30 mouse cellular contexts compared by ENCODE assay signal in genomic region chr10:80804340-80804739, GRCm38 (mm10). TPM values are rescaled to one million over a fixed set of nuclear protein-coding genes. Genes with fewer than 3 reads are reported as not detected.
A peak's percentile ranks its signal among the peaks of the same experiment; 100 is the strongest.
DNase-seq lines count a peak whose midpoint lies in the region; ATAC-seq lines count a peak whose summit lies in the region.
"Had no signal": no experiment of that assay in that cellular context is flagged by ENCODE, and none has a peak within 500 bp of the region (broad histone marks: within the 10 kb centered on the region; RNA-seq: fewer than 3 reads in every experiment).

No protein-coding gene starts in this region.

- intact Hi-C loops in heart, postnatal 14 days (cut with DNase I) = no loop called here

- no peaks in the 10 kb centered on the region for H3K9me3 ChIP-seq in heart, embryonic 11.5 days (replicated peaks; ENCODE audit: control insufficient read depth, low read length)
- no peaks in the 10 kb centered on the region for H3K9me3 ChIP-seq in heart, embryonic 16.5 days (replicated peaks; ENCODE audit: control insufficient read depth, low read length)
- H3K9me3 ChIP-seq in heart, embryonic 10.5 days = no peaks in the 10 kb centered on the region
- H3K9me3 ChIP-seq in embryonic facial prominence, embryonic 13.5 days = no peaks in the 10 kb centered on the region
- H3K9me3 ChIP-seq: forebrain, embryonic 15.5 days; hindbrain, embryonic 13.5 days; limb, embryonic 10.5 days; limb, embryonic 15.5 days; liver, embryonic 15.5 days; midbrain, embryonic 15.5 days had no signal

- no peak overlapping the region for H3K4me2 ChIP-seq in heart, embryonic 11.5 days
- H3K4me2 ChIP-seq in heart, embryonic 16.5 days (ENCODE audit: low read depth, low read length) = no peak overlapping the region
- no peak overlapping the region for H3K4me2 ChIP-seq in embryonic facial prominence, embryonic 13.5 days
- H3K4me2 ChIP-seq: forebrain, embryonic 15.5 days; hindbrain, embryonic 13.5 days; limb, embryonic 15.5 days; liver, embryonic 15.5 days; lung, embryonic 14.5 days; midbrain, embryonic 15.5 days had no signal

- no peak overlapping the region for H3K4me3 ChIP-seq in heart, embryonic 11.5 days (ENCODE audit: low read depth, low read length)
- no peak overlapping the region for H3K4me3 ChIP-seq in heart, embryonic 16.5 days (ENCODE audit: low read length)
- no peak overlapping the region for H3K4me3 ChIP-seq in heart, embryonic 10.5 days
- no peak overlapping the region for H3K4me3 ChIP-seq in embryonic facial prominence, embryonic 13.5 days
- H3K4me3 ChIP-seq: forebrain, embryonic 15.5 days; hindbrain, embryonic 13.5 days; limb, embryonic 10.5 days; limb, embryonic 15.5 days; liver, embryonic 15.5 days; midbrain, embryonic 15.5 days had no signal

- no peak overlapping the region for H3K27ac ChIP-seq in heart, embryonic 11.5 days (ENCODE audit: low read depth, low read length)
- H3K27ac ChIP-seq in heart, embryonic 16.5 days (ENCODE audit: low read length) = no peak overlapping the region
- no peak overlapping the region for H3K27ac ChIP-seq in heart, embryonic 10.5 days
- no peak overlapping the region for H3K27ac ChIP-seq in embryonic facial prominence, embryonic 13.5 days
- H3K27ac ChIP-seq: forebrain, embryonic 15.5 days; hindbrain, embryonic 13.5 days; limb, embryonic 10.5 days; limb, embryonic 15.5 days; liver, embryonic 15.5 days; midbrain, embryonic 15.5 days; stomach, postnatal 0 days had no signal

- no peak for ATAC-seq in heart, embryonic 11.5 days (replicated peaks; ENCODE audit: insufficient number of reproducible peaks, low FRiP score, low TSS enrichment)
- ATAC-seq in heart, embryonic 16.5 days (replicated peaks; ENCODE audit: extremely low read depth, insufficient read depth, low FRiP score) = no peak
- no peak for ATAC-seq in embryonic facial prominence, embryonic 13.5 days (ENCODE audit: insufficient number of reproducible peaks, insufficient read depth, low FRiP score, low TSS enrichment, low read depth)
- ATAC-seq: forebrain, embryonic 15.5 days; intestine, embryonic 16.5 days; midbrain, embryonic 15.5 days had no signal

- H3K27me3 ChIP-seq in heart, embryonic 11.5 days (ENCODE audit: control insufficient read depth, insufficient read depth, low read length) = peaks cover 11% of the 10 kb centered on the region
- peaks cover 2% of the 10 kb centered on the region; the same call in 1 of the 2 replicates for H3K27me3 ChIP-seq in heart, embryonic 16.5 days (ENCODE audit: control insufficient read depth, insufficient read depth, low read length)
- H3K27me3 ChIP-seq in heart, embryonic 10.5 days (ENCODE audit: insufficient read depth, poor library complexity, severe bottlenecking) = peaks cover 20% of the 10 kb centered on the region; the same call in 1 of the 2 replicates
- H3K27me3 ChIP-seq in embryonic facial prominence, embryonic 13.5 days = peaks cover 26% of the 10 kb centered on the region

- H3K36me3 ChIP-seq in heart, embryonic 11.5 days (ENCODE audit: control insufficient read depth, insufficient read depth, low read length) = peaks cover 22% of the 10 kb centered on the region
- H3K36me3 ChIP-seq in heart, embryonic 16.5 days (ENCODE audit: control insufficient read depth, insufficient read depth) = peaks cover 37% of the 10 kb centered on the region
- peaks cover 59% of the 10 kb centered on the region for H3K36me3 ChIP-seq in heart, embryonic 10.5 days
- H3K36me3 ChIP-seq in embryonic facial prominence, embryonic 13.5 days = peaks cover 52% of the 10 kb centered on the region

- peak; percentile 68 for DNase-seq in cerebellum, adult 9-11 months
- DNase-seq in cerebellum, postnatal 4 days (ENCODE audit: low spot score in 2 of 2) = no peak
- DNase-seq in heart, postnatal 14 days = no peak
- no peak for DNase-seq in heart, embryonic 10.5 days (ENCODE audit: low spot score)
- DNase-seq: adrenal gland, adult 8-10 months; heart, postnatal 4 days; kidney, adult 8-10 months; kidney, postnatal 10 days; layer of hippocampus, adult 9-11 months; lung, embryonic 14.5 days; lung, postnatal 14 days; right cerebral cortex, postnatal 4 days; thymus, adult 18-20 months; thymus, postnatal 25 days had no signal

- WGBS in heart, embryonic 11.5 days (ENCODE audit: insufficient replicate concordance) = 100% methylated on average over 2 of the region's 2 CpGs
- 97% methylated on average over 2 of the region's 2 CpGs for WGBS in heart, embryonic 16.5 days
- 97% methylated on average over 2 of the region's 2 CpGs for WGBS in heart, embryonic 10.5 days
- 100% methylated on average over 2 of the region's 2 CpGs for WGBS in embryonic facial prominence, embryonic 13.5 days

- peaks cover 49% of the 10 kb centered on the region for H3K4me1 ChIP-seq in heart, embryonic 11.5 days (ENCODE audit: control insufficient read depth, insufficient read depth, low read length)
- H3K4me1 ChIP-seq in heart, embryonic 16.5 days (ENCODE audit: control insufficient read depth, insufficient read depth, low read length) = peaks cover 48% of the 10 kb centered on the region
- H3K4me1 ChIP-seq in heart, embryonic 10.5 days = peaks cover 67% of the 10 kb centered on the region
- H3K4me1 ChIP-seq in embryonic facial prominence, embryonic 13.5 days = peaks cover 47% of the 10 kb centered on the region

- 0 out of 2 replicates have a peak overlapping the region, but pooled peaks have one; percentile 4 for H3K9ac ChIP-seq in heart, embryonic 11.5 days (ENCODE audit: low read depth, low read length)
- H3K9ac ChIP-seq in heart, embryonic 16.5 days (ENCODE audit: low read length) = peak overlapping the region; percentile 49; the same call in 1 of the 2 replicates
- peak overlapping the region; percentile 32; the same call in 1 of the 2 replicates for H3K9ac ChIP-seq in embryonic facial prominence, embryonic 13.5 days
- H3K9ac ChIP-seq: forebrain, embryonic 15.5 days; limb, embryonic 15.5 days; liver, embryonic 15.5 days; lung, embryonic 14.5 days; midbrain, embryonic 15.5 days had no signal

RNA-seq across cellular contexts. Expression of gene Amh, which starts 0.7 kb away (rescaled TPM):
- polyA plus RNA-seq in heart, embryonic 11.5 days (2014; fragmentation: Nextera tagmentation; extraction: Ambion mirVana) = 0.11 TPM in 1 of 2 replicates, not detected in the other
- under 1 TPM; 0.56 to 0.65 TPM for total RNA-seq in heart, postnatal 14 days (2021)
- 0.13 and 0.29 TPM in 2 replicates for polyA plus RNA-seq in heart, embryonic 16.5 days (2015; fragmentation: Nextera tagmentation; extraction: Ambion mirVana)
- not detected in 2 replicates for polyA plus RNA-seq in heart, embryonic 10.5 days (2016; fragmentation: Nextera tagmentation; extraction: Ambion mirVana)
- polyA plus RNA-seq in embryonic facial prominence, embryonic 13.5 days (2015; fragmentation: Nextera tagmentation; extraction: Ambion mirVana) = not detected in 2 replicates
- polyA plus RNA-seq: embryonic facial prominence, embryonic 11.5 days; limb, embryonic 10.5 days; limb, embryonic 15.5 days; neural tube, embryonic 11.5 days had no signal

RNA-seq across cellular contexts. Expression of gene Plekhj1, which starts 5.9 kb away (rescaled TPM):
- 89.0 and 97.7 TPM in 2 replicates for polyA plus RNA-seq in heart, embryonic 11.5 days (2014; fragmentation: Nextera tagmentation; extraction: Ambion mirVana)
- 10 to 100 TPM; 35.7 to 36.3 TPM for total RNA-seq in heart, postnatal 14 days (2021)
- 79.4 and 83.3 TPM in 2 replicates for polyA plus RNA-seq in heart, embryonic 16.5 days (2015; fragmentation: Nextera tagmentation; extraction: Ambion mirVana)
- 116 and 151 TPM in 2 replicates for polyA plus RNA-seq in heart, embryonic 10.5 days (2016; fragmentation: Nextera tagmentation; extraction: Ambion mirVana)
- 118 and 125 TPM in 2 replicates for polyA plus RNA-seq in embryonic facial prominence, embryonic 13.5 days (2015; fragmentation: Nextera tagmentation; extraction: Ambion mirVana)

RNA-seq across cellular contexts. Expression of gene Sf3a2, which starts 6.3 kb away (rescaled TPM):
- 68.6 and 68.7 TPM in 2 replicates for polyA plus RNA-seq in heart, embryonic 11.5 days (2014; fragmentation: Nextera tagmentation; extraction: Ambion mirVana)
- 10 to 100 TPM; 27.0 to 31.6 TPM for total RNA-seq in heart, postnatal 14 days (2021)
- polyA plus RNA-seq in heart, embryonic 16.5 days (2015; fragmentation: Nextera tagmentation; extraction: Ambion mirVana) = 42.3 and 47.7 TPM in 2 replicates
- 70.6 and 84.1 TPM in 2 replicates for polyA plus RNA-seq in heart, embryonic 10.5 days (2016; fragmentation: Nextera tagmentation; extraction: Ambion mirVana)
- 75.6 and 78.9 TPM in 2 replicates for polyA plus RNA-seq in embryonic facial prominence, embryonic 13.5 days (2015; fragmentation: Nextera tagmentation; extraction: Ambion mirVana)

RNA-seq across cellular contexts. Expression of gene Jsrp1, which starts 9.0 kb away (rescaled TPM):
- polyA plus RNA-seq in heart, embryonic 11.5 days (2014; fragmentation: Nextera tagmentation; extraction: Ambion mirVana) = 8.0 and 10.0 TPM in 2 replicates
- total RNA-seq in heart, postnatal 14 days (2021) = not detected
- 5.6 and 6.7 TPM in 2 replicates for polyA plus RNA-seq in heart, embryonic 16.5 days (2015; fragmentation: Nextera tagmentation; extraction: Ambion mirVana)
- 7.9 and 8.8 TPM in 2 replicates for polyA plus RNA-seq in heart, embryonic 10.5 days (2016; fragmentation: Nextera tagmentation; extraction: Ambion mirVana)
- 0.76 and 2.2 TPM in 2 replicates for polyA plus RNA-seq in embryonic facial prominence, embryonic 13.5 days (2015; fragmentation: Nextera tagmentation; extraction: Ambion mirVana)
- total RNA-seq: G1E; neutrophil, adult 5-6 weeks had no signal
- polyA plus RNA-seq: spleen, adult 2 months had no signal

RNA-seq across cellular contexts. Expression of gene Oaz1, which starts 22.1 kb away (rescaled TPM):
- 1,894 and 1,935 TPM in 2 replicates for polyA plus RNA-seq in heart, embryonic 11.5 days (2014; fragmentation: Nextera tagmentation; extraction: Ambion mirVana)
- 100 to 1,000 TPM; 893 to 962 TPM for total RNA-seq in heart, postnatal 14 days (2021)
- polyA plus RNA-seq in heart, embryonic 16.5 days (2015; fragmentation: Nextera tagmentation; extraction: Ambion mirVana) = 2,111 and 2,265 TPM in 2 replicates
- polyA plus RNA-seq in heart, embryonic 10.5 days (2016; fragmentation: Nextera tagmentation; extraction: Ambion mirVana) = 2,064 and 2,176 TPM in 2 replicates
- polyA plus RNA-seq in embryonic facial prominence, embryonic 13.5 days (2015; fragmentation: Nextera tagmentation; extraction: Ambion mirVana) = 1,868 and 1,916 TPM in 2 replicates
